Mouse (Mus musculus): ENCODE measurements around the gene Aldh8a1.
"Not testable (repeated sequence)": the region's sequence is repeated elsewhere in the genome, so short reads cannot be mapped to it uniquely, and the experiment has no call there.

The Aldh8a1 gene

GRCm38 (mm10) chr10:21366471-21366870, 10.6 kb upstream of the Aldh8a1 start:
- ATAC-seq (ENCODE audit: insufficient number of reproducible peaks, low FRiP score, low TSS enrichment) = no peak

- no peak for ATAC-seq (ENCODE audit: insufficient number of reproducible peaks, low FRiP score, low TSS enrichment)
Observed at GRCm38 (mm10) chr10:21367481-21367880, 9.6 kb upstream of the Aldh8a1 start.

GRCm38 (mm10) chr10:21369586-21369985, 7.5 kb upstream of the Aldh8a1 start:
- no peak for ATAC-seq (ENCODE audit: insufficient number of reproducible peaks, low FRiP score, low TSS enrichment)

- no peak for ATAC-seq (ENCODE audit: insufficient number of reproducible peaks, low FRiP score, low TSS enrichment)
Observed at GRCm38 (mm10) chr10:21372271-21372670, 4.8 kb upstream of the Aldh8a1 start.

GRCm38 (mm10) chr10:21378196-21378944, 1.3 kb downstream of the Aldh8a1 start:
- no peak for ATAC-seq (ENCODE audit: insufficient number of reproducible peaks, low FRiP score, low TSS enrichment)

- peak; percentile 17; the same call in 1 of the 2 replicates for ATAC-seq (ENCODE audit: insufficient number of reproducible peaks, low FRiP score, low TSS enrichment)
Observed at GRCm38 (mm10) chr10:21382914-21383313, 5.8 kb downstream of the Aldh8a1 start.

- no peak for ATAC-seq (ENCODE audit: insufficient number of reproducible peaks, low FRiP score, low TSS enrichment)
Observed at GRCm38 (mm10) chr10:21385111-21385663, 8.1 kb downstream of the Aldh8a1 start.

- no peak for ATAC-seq (ENCODE audit: insufficient number of reproducible peaks, low FRiP score, low TSS enrichment)
Observed at GRCm38 (mm10) chr10:21389075-21389474, 12.0 kb downstream of the Aldh8a1 start.

- ATAC-seq (ENCODE audit: insufficient number of reproducible peaks, low FRiP score, low TSS enrichment) = no peak
Observed at GRCm38 (mm10) chr10:21390440-21390839, 13.3 kb downstream of the Aldh8a1 start.

GRCm38 (mm10) chr10:21391286-21391685, 14.2 kb downstream of the Aldh8a1 start:
- no peak for ATAC-seq (ENCODE audit: insufficient number of reproducible peaks, low FRiP score, low TSS enrichment)

- no peak for ATAC-seq (ENCODE audit: insufficient number of reproducible peaks, low FRiP score, low TSS enrichment)
Observed at GRCm38 (mm10) chr10:21393390-21393789, 16.3 kb downstream of the Aldh8a1 start.

- ATAC-seq (ENCODE audit: insufficient number of reproducible peaks, low FRiP score, low TSS enrichment) = no peak
Observed at GRCm38 (mm10) chr10:21395426-21396139, 18.5 kb downstream of the Aldh8a1 start.

- ATAC-seq (ENCODE audit: insufficient number of reproducible peaks, low FRiP score, low TSS enrichment) = not testable (repeated sequence)
Observed at GRCm38 (mm10) chr10:21398873-21399425, 21.9 kb downstream of the Aldh8a1 start.

- no peak for ATAC-seq (ENCODE audit: insufficient number of reproducible peaks, low FRiP score, low TSS enrichment)
Observed at GRCm38 (mm10) chr10:21399622-21400021, 22.5 kb downstream of the Aldh8a1 start.

- ATAC-seq (ENCODE audit: insufficient number of reproducible peaks, low FRiP score, low TSS enrichment) = no peak
Observed at GRCm38 (mm10) chr10:21400031-21400430, 22.9 kb downstream of the Aldh8a1 start.

GRCm38 (mm10) chr10:21400453-21400852, 23.4 kb downstream of the Aldh8a1 start:
- no peak for ATAC-seq (ENCODE audit: insufficient number of reproducible peaks, low FRiP score, low TSS enrichment)

GRCm38 (mm10) chr10:21401259-21401658, 24.2 kb downstream of the Aldh8a1 start:
- no peak for ATAC-seq (ENCODE audit: insufficient number of reproducible peaks, low FRiP score, low TSS enrichment)

GRCm38 (mm10) chr10:21404822-21405221, 27.7 kb downstream of the Aldh8a1 start:
- ATAC-seq (ENCODE audit: insufficient number of reproducible peaks, low FRiP score, low TSS enrichment) = no peak

- peak; percentile 26; the same call in 1 of the 2 replicates for ATAC-seq (ENCODE audit: insufficient number of reproducible peaks, low FRiP score, low TSS enrichment)
Observed at GRCm38 (mm10) chr10:21405707-21406534, 28.8 kb downstream of the Aldh8a1 start.

- ATAC-seq (ENCODE audit: insufficient number of reproducible peaks, low FRiP score, low TSS enrichment) = no peak
Observed at GRCm38 (mm10) chr10:21410711-21411110, 33.6 kb downstream of the Aldh8a1 start.
